Mouse (Mus musculus) gastrocnemius, postnatal 25 days (tissue): ENCODE measurements around the gene Tk1. TPM values are rescaled to one million over a fixed set of nuclear protein-coding genes. Genes with fewer than 3 reads are reported as not detected.
"Not testable (repeated sequence)": the region's sequence is repeated elsewhere in the genome, so short reads cannot be mapped to it uniquely, and the experiment has no call there.

Source experiments
- DNase-seq: peaks from one replicate; pipeline ENCODE4 v3.0.0; 2022
- total RNA-seq, 2 experiments: library from RNA; stranded (reverse); gene quantifications; 1 replicate in 1 of 2; 2 replicates in 1 of 2; pipeline ENCODE4 v1.2.3; 2021

The Tk1 gene
- total RNA-seq, 2 experiments from 2014 or later = 2.8 to 4.3 TPM

DNA sequence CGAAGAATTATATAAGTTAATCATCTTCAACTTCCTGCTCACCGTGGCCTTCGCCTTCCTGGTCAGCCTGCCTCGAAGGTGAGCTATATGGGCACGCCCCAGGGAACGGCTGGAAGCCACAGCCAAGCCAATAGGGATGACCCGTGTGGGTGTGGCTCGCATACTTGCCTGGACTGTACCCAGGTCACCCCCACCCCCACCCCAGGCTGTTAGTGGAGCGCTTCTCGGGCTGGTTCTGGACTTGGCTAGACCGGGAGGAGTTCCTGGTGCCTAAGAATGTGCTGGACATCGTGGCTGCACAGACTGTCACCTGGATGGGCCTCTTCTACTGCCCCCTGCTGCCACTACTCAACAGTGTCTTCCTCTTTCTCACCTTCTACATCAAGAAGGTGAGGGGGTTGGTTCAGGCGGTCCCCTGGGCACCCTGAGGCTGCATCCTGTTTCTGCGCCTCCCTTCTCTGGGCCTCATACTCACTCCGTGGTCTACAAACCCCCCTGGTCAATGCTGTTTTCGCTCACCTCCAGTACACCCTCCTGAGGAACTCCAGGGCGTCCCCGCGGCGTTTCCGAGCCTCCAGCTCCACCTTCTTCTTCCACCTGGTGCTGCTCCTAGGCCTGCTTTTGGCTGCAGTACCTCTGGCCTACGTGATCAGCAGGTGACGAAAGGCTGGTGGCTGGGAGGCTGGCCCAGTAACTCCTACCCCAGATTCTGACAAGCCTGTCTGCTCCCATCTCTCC lies 35.0 kb downstream of the Tk1 start:
- no peak for DNase-seq

GRCm38 (mm10) chr11:117790286-117790685 lies 35.6 kb downstream of the Tk1 start:
- peak; percentile 66 for DNase-seq

DNA sequence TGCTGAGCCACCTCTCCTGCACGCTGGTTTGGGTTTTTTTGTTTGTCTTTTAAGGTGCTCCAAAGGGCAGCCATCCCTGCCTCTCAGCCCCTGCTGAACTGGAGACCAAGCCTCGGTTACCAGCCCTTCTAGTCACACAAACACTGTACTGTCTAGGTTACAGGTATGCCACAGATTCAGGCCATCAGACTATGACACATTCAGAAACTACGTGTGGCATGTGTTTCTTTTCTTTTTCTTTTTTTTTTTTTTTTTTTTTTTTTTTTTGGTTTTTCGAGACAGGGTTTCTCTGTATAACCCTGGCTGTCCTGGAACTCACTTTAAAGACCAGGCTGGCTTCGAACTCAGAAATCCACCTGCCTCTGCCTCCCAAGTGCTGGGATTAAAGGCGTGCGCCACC lies 37.4 kb downstream of the Tk1 start:
- not testable (repeated sequence) for DNase-seq

- DNase-seq = no peak
Observed at GRCm38 (mm10) chr11:117786294-117786693, 39.6 kb downstream of the Tk1 start.

GRCm38 (mm10) chr11:117783683-117784309 lies 42.1 kb downstream of the Tk1 start:
- no peak for DNase-seq

DNA sequence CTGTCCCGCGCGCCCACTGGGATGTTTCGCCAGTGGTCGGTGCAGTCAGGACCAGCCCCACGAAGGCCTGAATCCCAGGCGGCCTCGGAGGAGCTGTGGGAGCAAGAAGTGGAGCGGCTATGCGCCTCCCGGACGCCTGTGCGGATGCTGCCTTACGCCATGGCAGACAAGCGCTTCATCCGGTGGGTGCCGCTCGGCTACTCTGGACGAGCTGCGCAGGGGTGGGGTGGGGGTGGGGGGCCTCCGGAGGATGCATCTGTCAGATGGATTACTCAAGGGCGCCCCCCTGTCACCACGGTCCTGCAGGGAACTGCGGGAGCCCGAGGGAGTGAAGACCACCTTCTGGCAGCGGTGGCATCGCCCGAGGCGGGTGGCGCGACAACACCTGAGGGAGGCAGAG lies 42.8 kb downstream of the Tk1 start:
- no peak for DNase-seq

GRCm38 (mm10) chr11:117782705-117783034 lies 43.2 kb downstream of the Tk1 start:
- no peak for DNase-seq

DNA sequence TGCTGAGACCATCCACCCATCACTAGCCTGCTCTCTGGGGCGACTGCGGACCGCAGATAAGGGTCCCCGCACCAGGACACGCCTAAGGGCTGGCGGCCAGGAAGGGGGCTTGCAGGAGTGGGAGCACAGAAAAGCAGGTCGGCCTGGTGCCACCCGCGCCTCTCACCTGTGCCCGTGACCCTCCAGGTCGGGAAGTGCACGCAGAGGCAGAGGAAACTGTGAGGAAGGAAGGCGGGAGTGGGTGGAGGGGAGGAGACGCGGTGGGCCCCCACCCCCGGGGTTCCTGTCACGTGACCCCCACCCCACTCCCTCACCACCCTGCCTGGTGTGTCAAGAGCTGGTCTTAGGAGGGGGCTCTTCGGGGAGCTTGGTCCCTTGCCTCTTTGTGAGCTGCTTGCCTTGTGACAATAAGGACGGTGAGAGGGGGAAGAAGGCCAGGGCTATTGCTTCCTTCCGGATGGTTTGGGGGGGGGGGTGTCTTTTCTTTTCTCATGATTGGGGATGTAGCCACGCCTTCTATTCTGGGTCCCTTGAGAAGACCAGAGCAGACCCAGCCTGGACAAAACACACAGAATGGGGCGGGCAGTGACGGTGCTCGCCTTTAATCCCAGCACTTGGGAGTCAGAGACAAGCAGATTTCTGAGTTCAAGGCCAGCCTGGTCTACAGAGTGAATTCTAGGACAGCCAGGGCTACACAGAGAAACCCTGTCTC lies 43.7 kb downstream of the Tk1 start, which contains the start of the genes Tmc8 and Tmc6:
Tmc8 (plus strand) TSS at position 84 of the 712 bp plus-strand sequence.
Tmc6 (minus strand) TSS at position 206 of the 712 bp plus-strand sequence.
- peak; percentile 78 for DNase-seq

GRCm38 (mm10) chr11:117781199-117781821 lies 44.6 kb downstream of the Tk1 start:
- peak; percentile 64 for DNase-seq

DNA sequence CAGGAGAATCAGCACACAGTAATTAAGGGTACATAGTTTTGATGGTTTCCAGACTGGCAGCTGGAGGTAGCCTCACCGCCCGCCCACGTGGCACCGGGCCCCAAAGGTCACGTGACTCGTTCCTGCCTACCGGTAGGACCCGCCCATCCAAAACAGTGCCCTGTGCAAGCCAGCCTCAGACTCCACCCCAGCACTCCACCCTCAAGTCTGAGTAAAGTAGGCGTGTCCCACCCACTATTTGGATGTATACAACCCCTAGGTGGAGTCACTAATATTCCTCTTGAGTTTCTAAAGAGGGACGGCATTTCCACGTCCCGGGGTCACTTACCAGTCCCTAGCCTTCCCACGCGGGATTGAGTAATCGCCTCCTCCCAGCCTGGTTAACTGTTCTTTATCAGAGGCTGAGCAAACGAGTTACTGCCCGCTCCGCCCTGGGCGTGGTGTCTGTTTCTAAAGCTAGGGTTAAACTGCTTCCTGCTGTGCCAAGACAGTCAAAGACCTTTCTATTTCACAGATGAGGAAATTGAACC lies 45.2 kb downstream of the Tk1 start:
- peak; percentile 84 for DNase-seq

GRCm38 (mm10) chr11:117780199-117780515 lies 45.7 kb downstream of the Tk1 start:
- DNase-seq = no peak

GRCm38 (mm10) chr11:117779434-117780198 lies 46.3 kb downstream of the Tk1 start:
- DNase-seq = peak; percentile 77

DNA sequence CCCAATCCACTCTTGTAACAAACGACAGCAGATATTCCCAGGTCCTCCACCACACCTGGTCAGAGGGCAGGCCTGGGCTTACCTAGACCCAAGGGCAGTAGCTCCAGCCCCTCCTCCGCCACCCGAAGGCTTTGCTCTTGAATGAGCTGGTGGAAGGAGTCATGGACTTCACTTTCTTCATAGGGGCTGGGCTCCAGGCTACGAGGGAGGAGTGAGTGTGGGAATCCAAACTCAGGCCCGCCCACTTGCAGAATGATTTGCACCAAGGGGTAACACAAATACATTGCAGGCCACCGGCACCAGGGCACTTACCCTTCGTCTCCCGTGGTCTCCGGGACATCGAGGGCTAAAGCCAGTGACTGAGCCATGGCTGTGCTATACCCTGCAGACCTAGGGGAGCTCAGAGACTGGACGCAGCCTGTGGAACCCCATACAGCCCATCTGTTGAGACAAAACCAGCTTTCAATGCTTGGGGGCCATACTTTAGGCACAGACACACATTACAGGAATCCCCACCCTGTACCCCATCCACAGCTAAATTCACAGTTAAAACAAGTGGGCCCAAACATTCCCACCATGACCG lies 47.0 kb downstream of the Tk1 start:
- no peak for DNase-seq

- DNase-seq = no peak
Observed at GRCm38 (mm10) chr11:117778031-117778430, 47.9 kb downstream of the Tk1 start.

- DNase-seq = no peak
Observed at GRCm38 (mm10) chr11:117777111-117777510, 48.8 kb downstream of the Tk1 start.

- DNase-seq = no peak
Observed at GRCm38 (mm10) chr11:117776085-117776792, 49.7 kb downstream of the Tk1 start.

GRCm38 (mm10) chr11:117775540-117775939 lies 50.4 kb downstream of the Tk1 start:
- DNase-seq = no peak

- no peak for DNase-seq
Observed at GRCm38 (mm10) chr11:117774925-117775324, 51.0 kb downstream of the Tk1 start.

- no peak for DNase-seq
Observed at GRCm38 (mm10) chr11:117772352-117772751, 53.5 kb downstream of the Tk1 start.

- no peak for DNase-seq
Observed at GRCm38 (mm10) chr11:117770407-117770806, 55.5 kb downstream of the Tk1 start.

GRCm38 (mm10) chr11:117769683-117770047 lies 56.2 kb downstream of the Tk1 start:
- no peak for DNase-seq
